Mouse (Mus musculus): Measurements from ENCODE around the gene Calu. TPM values are rescaled to one million over a fixed set of nuclear protein-coding genes. Genes with fewer than 3 reads are reported as not detected.

Calu gene
- polyA plus RNA-seq, 1 experiment, result 183 TPM

GRCm38 (mm10) chr6:29317941-29318340 lies 29.9 kb upstream of the Calu start:
- Histone ChIP-seq H3K36me3 (ENCODE audit: control insufficient read depth, insufficient read depth) (no peaks in the 10 kb centered on the region), H3ac (ENCODE audit: control insufficient read depth, insufficient read length) (no peak overlapping the region), H3K4me2 (ENCODE audit: low read depth) (peak overlapping the region; percentile 74), H3K27me3 (ENCODE audit: control insufficient read depth, insufficient read depth, insufficient read length) (no peaks in the 10 kb centered on the region), H3K4me3 (peak overlapping the region; percentile 3), H3K79me2 (ENCODE audit: control insufficient read depth, insufficient read depth) (no peaks in the 10 kb centered on the region)
- TF ChIP-seq TCF3 (IDR thresholded peaks at IDR 0.05; ENCODE audit: insufficient read length, low read depth) (no peak), TCF12 (IDR thresholded peaks at IDR 0.05; ENCODE audit: insufficient read depth, poor library complexity, severe bottlenecking) (no peak), USF1 (IDR thresholded peaks at IDR 0.05; ENCODE audit: low read depth) (no peak), MAX (IDR thresholded peaks at IDR 0.05; ENCODE audit: low read depth) (no peak), SRF (IDR thresholded peaks at IDR 0.05; ENCODE audit: control insufficient read depth, insufficient read length, low read depth) (no peak), REST (IDR thresholded peaks at IDR 0.05; ENCODE audit: insufficient read depth, insufficient read length) (no peak), POLR2A (IDR thresholded peaks at IDR 0.05; ENCODE audit: insufficient read length, low read depth) (no peak), MYOD1 (IDR thresholded peaks at IDR 0.05; ENCODE audit: control insufficient read depth in 1 of 3, insufficient read length in 2 of 3, low read depth in 2 of 3) (no peak), MYOG (IDR thresholded peaks at IDR 0.05; ENCODE audit: control insufficient read depth in 1 of 3, insufficient read depth in 1 of 3, insufficient read length in 2 of 3, low read depth in 2 of 3) (no peak), E2F4 (IDR thresholded peaks at IDR 0.05; ENCODE audit: insufficient read depth) (no peak), POLR2AphosphoS2 (IDR thresholded peaks at IDR 0.05; ENCODE audit: insufficient read length, low read depth) (no peak), CEBPB (IDR thresholded peaks at IDR 0.05; ENCODE audit: insufficient read depth, poor library complexity, severe bottlenecking) (no peak)

- H3K27me3 ChIP-seq (ENCODE audit: control insufficient read depth, insufficient read depth, insufficient read length), result no peaks in the 10 kb centered on the region
- peak within 1 kb of the TSS; percentile 74 for H3K4me2 ChIP-seq (ENCODE audit: low read depth)
- TF ChIP-seq MAX (IDR thresholded peaks at IDR 0.05; ENCODE audit: low read depth), result no peak
- no peak for TF ChIP-seq CEBPB (IDR thresholded peaks at IDR 0.05; ENCODE audit: insufficient read depth, poor library complexity, severe bottlenecking)
- no peak for TF ChIP-seq TCF12 (IDR thresholded peaks at IDR 0.05; ENCODE audit: insufficient read depth, poor library complexity, severe bottlenecking)
- peak; percentile 34 for TF ChIP-seq POLR2AphosphoS2 (IDR thresholded peaks at IDR 0.05; ENCODE audit: insufficient read length, low read depth)
- no peak for TF ChIP-seq TCF3 (IDR thresholded peaks at IDR 0.05; ENCODE audit: insufficient read length, low read depth)
- peak; percentile 23 for TF ChIP-seq POLR2A (IDR thresholded peaks at IDR 0.05; ENCODE audit: insufficient read length, low read depth)
- no peak for TF ChIP-seq USF1 (IDR thresholded peaks at IDR 0.05; ENCODE audit: low read depth)
- peak in 1 of 3 experiments; percentile 23 for TF ChIP-seq MYOG (IDR thresholded peaks at IDR 0.05; ENCODE audit: control insufficient read depth in 1 of 3, insufficient read depth in 1 of 3, insufficient read length in 2 of 3, low read depth in 2 of 3)
- no peak for TF ChIP-seq REST (IDR thresholded peaks at IDR 0.05; ENCODE audit: insufficient read depth, insufficient read length)
- no peak for TF ChIP-seq E2F4 (IDR thresholded peaks at IDR 0.05; ENCODE audit: insufficient read depth)
- no peak for TF ChIP-seq MYOD1 (IDR thresholded peaks at IDR 0.05; ENCODE audit: control insufficient read depth in 1 of 3, insufficient read length in 2 of 3, low read depth in 2 of 3)
- no peak for TF ChIP-seq SRF (IDR thresholded peaks at IDR 0.05; ENCODE audit: control insufficient read depth, insufficient read length, low read depth)
- H3K36me3 ChIP-seq (ENCODE audit: control insufficient read depth, insufficient read depth), result no peaks in the 10 kb centered on the region
- H3ac ChIP-seq (ENCODE audit: control insufficient read depth, insufficient read length), result no peak within 1 kb of the TSS
- H3K79me2 ChIP-seq (ENCODE audit: control insufficient read depth, insufficient read depth), result no peaks in the 10 kb centered on the region
- peak within 1 kb of the TSS; percentile 3 for H3K4me3 ChIP-seq
These were observed 29.0 kb upstream of the Calu start, which contains the start of gene Fam71f1 for GRCm38 (mm10) chr6:29318879-29319278. TSS of gene Fam71f1 (plus strand) at chr6:29319140.

GRCm38 (mm10) chr6:29321586-29321985 lies 26.3 kb upstream of the Calu start:
- Histone ChIP-seq H3K4me2 (ENCODE audit: low read depth) (no peak overlapping the region), H3ac (ENCODE audit: control insufficient read depth, insufficient read length) (no peak overlapping the region), H3K36me3 (ENCODE audit: control insufficient read depth, insufficient read depth) (no peaks in the 10 kb centered on the region), H3K79me2 (ENCODE audit: control insufficient read depth, insufficient read depth) (no peaks in the 10 kb centered on the region), H3K27me3 (ENCODE audit: control insufficient read depth, insufficient read depth, insufficient read length) (no peaks in the 10 kb centered on the region), H3K4me3 (no peak overlapping the region)
- TF ChIP-seq MYOG (IDR thresholded peaks at IDR 0.05; ENCODE audit: control insufficient read depth in 1 of 3, insufficient read depth in 1 of 3, insufficient read length in 2 of 3, low read depth in 2 of 3) (no peak), E2F4 (IDR thresholded peaks at IDR 0.05; ENCODE audit: insufficient read depth) (no peak), MAX (IDR thresholded peaks at IDR 0.05; ENCODE audit: low read depth) (no peak), REST (IDR thresholded peaks at IDR 0.05; ENCODE audit: insufficient read depth, insufficient read length) (no peak), USF1 (IDR thresholded peaks at IDR 0.05; ENCODE audit: low read depth) (no peak), POLR2A (IDR thresholded peaks at IDR 0.05; ENCODE audit: insufficient read length, low read depth) (no peak), MYOD1 (IDR thresholded peaks at IDR 0.05; ENCODE audit: control insufficient read depth in 1 of 3, insufficient read length in 2 of 3, low read depth in 2 of 3) (no peak), POLR2AphosphoS2 (IDR thresholded peaks at IDR 0.05; ENCODE audit: insufficient read length, low read depth) (no peak), TCF12 (IDR thresholded peaks at IDR 0.05; ENCODE audit: insufficient read depth, poor library complexity, severe bottlenecking) (no peak)

- no peaks in the 10 kb centered on the region for H3K27me3 ChIP-seq (ENCODE audit: control insufficient read depth, insufficient read depth, insufficient read length)
- H3ac ChIP-seq (ENCODE audit: control insufficient read depth, insufficient read length), result no peak overlapping the region
- TF ChIP-seq TCF12 (IDR thresholded peaks at IDR 0.05; ENCODE audit: insufficient read depth, poor library complexity, severe bottlenecking), result no peak
- no peaks in the 10 kb centered on the region for H3K36me3 ChIP-seq (ENCODE audit: control insufficient read depth, insufficient read depth)
- H3K4me3 ChIP-seq, result no peak overlapping the region
- no peaks in the 10 kb centered on the region for H3K79me2 ChIP-seq (ENCODE audit: control insufficient read depth, insufficient read depth)
- no peak overlapping the region for H3K4me2 ChIP-seq (ENCODE audit: low read depth)
These were observed 25.7 kb upstream of the Calu start for GRCm38 (mm10) chr6:29322147-29322546.

- Histone ChIP-seq H3K36me3 (ENCODE audit: control insufficient read depth, insufficient read depth) (no peaks in the 10 kb centered on the region), H3ac (ENCODE audit: control insufficient read depth, insufficient read length) (no peak overlapping the region), H3K4me3 (no peak overlapping the region), H3K27me3 (ENCODE audit: control insufficient read depth, insufficient read depth, insufficient read length) (no peaks in the 10 kb centered on the region), H3K79me2 (ENCODE audit: control insufficient read depth, insufficient read depth) (no peaks in the 10 kb centered on the region), H3K4me2 (ENCODE audit: low read depth) (no peak overlapping the region)
- TF ChIP-seq SRF (IDR thresholded peaks at IDR 0.05; ENCODE audit: control insufficient read depth, insufficient read length, low read depth), result no peak
These were observed 25.1 kb upstream of the Calu start for GRCm38 (mm10) chr6:29322735-29323134.

Data from myocyte (in vitro differentiated cells).